Mouse (Mus musculus): ENCODE data around the gene Dnajc11. TPM values are rescaled to one million over a fixed set of nuclear protein-coding genes. Genes with fewer than 3 reads are reported as not detected.
A peak's percentile ranks its signal among the peaks of the same experiment; 100 is the strongest.

Dnajc11 gene
- 57.7 and 63.8 TPM in 2 replicates for polyA plus RNA-seq (2015; fragmentation: Nextera tagmentation; extraction: Ambion mirVana)

DNA sequence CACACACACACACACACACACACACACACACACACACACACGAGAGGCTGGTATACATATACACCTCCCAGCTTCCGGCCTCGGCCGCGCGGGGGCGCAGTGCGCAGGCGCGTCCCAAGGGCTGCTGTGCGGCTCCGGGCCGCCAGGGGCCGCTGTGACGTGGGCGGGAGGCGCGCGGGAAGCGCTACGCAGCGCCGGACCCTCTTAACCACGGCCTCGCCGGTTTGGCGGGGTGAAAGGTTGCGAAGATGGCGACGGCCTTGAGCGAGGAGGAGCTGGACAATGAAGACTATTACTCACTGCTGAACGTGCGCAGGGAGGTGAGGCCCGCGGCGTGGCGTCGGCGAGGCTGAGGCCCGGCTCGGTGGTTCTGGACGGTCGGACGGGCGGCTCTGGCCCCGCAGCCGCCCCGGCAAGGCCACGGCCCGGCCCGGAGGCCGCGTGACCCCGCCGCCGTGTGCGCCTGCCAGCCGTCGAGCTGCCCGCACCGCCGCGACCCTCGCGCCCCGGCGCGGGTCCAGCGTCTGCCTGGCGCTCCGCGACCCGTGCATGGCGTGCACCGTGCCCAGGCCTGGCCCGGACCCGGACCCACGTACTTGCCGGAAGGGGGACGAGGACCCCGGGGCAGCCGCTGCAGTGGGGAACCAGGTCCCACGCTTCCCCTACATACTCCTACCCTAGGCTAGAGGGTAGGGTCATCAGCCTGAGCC lies at the start of gene Dnajc11:
TSS of gene Dnajc11 (plus strand) at position 187 of the 710 bp plus-strand sequence.
- Histone ChIP-seq H3K9me3 (replicated peaks; ENCODE audit: control insufficient read depth, low read length) (no peaks in the 10 kb centered on the region; the same call in 1 of the 2 replicates), H3K27me3 (ENCODE audit: control insufficient read depth, insufficient read depth, low read length) (no peaks in the 10 kb centered on the region), H3K4me3 (ENCODE audit: low read length) (peak within 1 kb of the TSS; percentile 100), H3K9ac (ENCODE audit: low read length) (peak within 1 kb of the TSS; percentile 98), H3K4me1 (ENCODE audit: control insufficient read depth, insufficient read depth, low read length) (peaks cover 20% of the 10 kb centered on the region), H3K27ac (ENCODE audit: low read length) (peak within 1 kb of the TSS; percentile 61; the same call in 1 of the 2 replicates), H3K36me3 (ENCODE audit: control insufficient read depth, insufficient read depth) (no peaks in the 10 kb centered on the region), H3K4me2 (ENCODE audit: low read depth, low read length) (peak within 1 kb of the TSS; percentile 83)
- peak; percentile 87 for ATAC-seq (replicated peaks; ENCODE audit: extremely low read depth, insufficient read depth, low FRiP score)
- WGBS = under 1% methylated on average over 55 of the region's 83 CpGs

- no peaks in the 10 kb centered on the region for H3K27me3 ChIP-seq (ENCODE audit: control insufficient read depth, insufficient read depth, low read length)
- H3K9ac ChIP-seq (ENCODE audit: low read length) = no peak overlapping the region
- no peaks in the 10 kb centered on the region for H3K4me1 ChIP-seq (ENCODE audit: control insufficient read depth, insufficient read depth, low read length)
- no peak for ATAC-seq (replicated peaks; ENCODE audit: extremely low read depth, insufficient read depth, low FRiP score)
- no peaks in the 10 kb centered on the region for H3K36me3 ChIP-seq (ENCODE audit: control insufficient read depth, insufficient read depth)
- no peak overlapping the region for H3K27ac ChIP-seq (ENCODE audit: low read length)
- no peaks in the 10 kb centered on the region for H3K9me3 ChIP-seq (replicated peaks; ENCODE audit: control insufficient read depth, low read length)
- 72% methylated on average over 6 of the region's 6 CpGs for WGBS
- no peak overlapping the region for H3K4me2 ChIP-seq (ENCODE audit: low read depth, low read length)
- H3K4me3 ChIP-seq (ENCODE audit: low read length) = no peak overlapping the region
These were observed 40.2 kb upstream of the Dnajc11 start for GRCm38 (mm10) chr4:151893241-151893640.

GRCm38 (mm10) chr4:151894926-151895325 lies 38.6 kb upstream of the Dnajc11 start:
- no peak overlapping the region for H3K4me2 ChIP-seq (ENCODE audit: low read depth, low read length)
- peaks cover 4% of the 10 kb centered on the region; the same call in 1 of the 2 replicates for H3K9me3 ChIP-seq (replicated peaks; ENCODE audit: control insufficient read depth, low read length)
- no peak overlapping the region for H3K27ac ChIP-seq (ENCODE audit: low read length)
- ATAC-seq (replicated peaks; ENCODE audit: extremely low read depth, insufficient read depth, low FRiP score) = no peak
- H3K4me1 ChIP-seq (ENCODE audit: control insufficient read depth, insufficient read depth, low read length) = no peaks in the 10 kb centered on the region
- H3K36me3 ChIP-seq (ENCODE audit: control insufficient read depth, insufficient read depth) = no peaks in the 10 kb centered on the region
- H3K4me3 ChIP-seq (ENCODE audit: low read length) = no peak overlapping the region
- H3K27me3 ChIP-seq (ENCODE audit: control insufficient read depth, insufficient read depth, low read length) = no peaks in the 10 kb centered on the region
- no peak overlapping the region for H3K9ac ChIP-seq (ENCODE audit: low read length)
- WGBS = 89% methylated on average over 12 of the region's 12 CpGs

- Histone ChIP-seq H3K4me1 (ENCODE audit: control insufficient read depth, insufficient read depth, low read length) (no peaks in the 10 kb centered on the region), H3K9ac (ENCODE audit: low read length) (no peak overlapping the region), H3K27ac (ENCODE audit: low read length) (no peak overlapping the region), H3K36me3 (ENCODE audit: control insufficient read depth, insufficient read depth) (no peaks in the 10 kb centered on the region), H3K27me3 (ENCODE audit: control insufficient read depth, insufficient read depth, low read length) (no peaks in the 10 kb centered on the region), H3K9me3 (replicated peaks; ENCODE audit: control insufficient read depth, low read length) (peaks cover 7% of the 10 kb centered on the region; the same call in 1 of the 2 replicates), H3K4me2 (ENCODE audit: low read depth, low read length) (no peak overlapping the region), H3K4me3 (ENCODE audit: low read length) (no peak overlapping the region)
- no peak for ATAC-seq (replicated peaks; ENCODE audit: extremely low read depth, insufficient read depth, low FRiP score)
- WGBS = 86% methylated on average over 7 of the region's 7 CpGs
These were observed 37.9 kb upstream of the Dnajc11 start for GRCm38 (mm10) chr4:151895624-151896023.

DNA sequence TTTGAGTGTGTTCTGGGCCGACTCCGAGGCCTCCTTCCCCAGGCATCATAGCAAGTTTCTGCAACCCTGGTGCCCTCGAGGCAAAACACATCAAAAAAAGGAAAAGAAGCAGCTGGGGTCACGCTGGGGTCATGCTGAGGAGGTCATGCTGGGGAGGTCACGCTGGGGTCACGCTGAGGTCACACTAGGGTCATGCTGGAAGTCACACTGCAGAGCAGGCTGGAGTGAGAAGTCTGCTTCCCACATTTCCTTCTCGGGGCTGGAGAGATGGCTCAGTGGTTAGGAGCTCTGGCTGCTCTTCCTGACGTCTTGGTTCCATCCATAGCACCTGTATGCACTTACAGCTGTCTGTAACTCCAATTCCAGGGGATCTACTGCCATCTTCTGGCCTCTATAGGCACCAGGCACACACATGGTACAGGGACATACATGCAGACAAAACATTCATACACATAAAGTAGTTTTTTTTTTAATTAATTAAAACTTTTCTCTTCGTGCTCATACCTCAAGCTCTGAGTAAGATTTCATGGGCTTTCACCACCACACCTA lies 36.3 kb upstream of the Dnajc11 start:
- 69% methylated on average over 9 of the region's 9 CpGs for WGBS
- no peak overlapping the region for H3K9ac ChIP-seq (ENCODE audit: low read length)
- no peaks in the 10 kb centered on the region for H3K27me3 ChIP-seq (ENCODE audit: control insufficient read depth, insufficient read depth, low read length)
- H3K4me3 ChIP-seq (ENCODE audit: low read length) = no peak overlapping the region
- H3K27ac ChIP-seq (ENCODE audit: low read length) = no peak overlapping the region
- no peak for ATAC-seq (replicated peaks; ENCODE audit: extremely low read depth, insufficient read depth, low FRiP score)
- no peaks in the 10 kb centered on the region for H3K4me1 ChIP-seq (ENCODE audit: control insufficient read depth, insufficient read depth, low read length)
- no peaks in the 10 kb centered on the region for H3K36me3 ChIP-seq (ENCODE audit: control insufficient read depth, insufficient read depth)
- H3K4me2 ChIP-seq (ENCODE audit: low read depth, low read length) = no peak overlapping the region
- H3K9me3 ChIP-seq (replicated peaks; ENCODE audit: control insufficient read depth, low read length) = peaks cover 7% of the 10 kb centered on the region; the same call in 1 of the 2 replicates

DNA sequence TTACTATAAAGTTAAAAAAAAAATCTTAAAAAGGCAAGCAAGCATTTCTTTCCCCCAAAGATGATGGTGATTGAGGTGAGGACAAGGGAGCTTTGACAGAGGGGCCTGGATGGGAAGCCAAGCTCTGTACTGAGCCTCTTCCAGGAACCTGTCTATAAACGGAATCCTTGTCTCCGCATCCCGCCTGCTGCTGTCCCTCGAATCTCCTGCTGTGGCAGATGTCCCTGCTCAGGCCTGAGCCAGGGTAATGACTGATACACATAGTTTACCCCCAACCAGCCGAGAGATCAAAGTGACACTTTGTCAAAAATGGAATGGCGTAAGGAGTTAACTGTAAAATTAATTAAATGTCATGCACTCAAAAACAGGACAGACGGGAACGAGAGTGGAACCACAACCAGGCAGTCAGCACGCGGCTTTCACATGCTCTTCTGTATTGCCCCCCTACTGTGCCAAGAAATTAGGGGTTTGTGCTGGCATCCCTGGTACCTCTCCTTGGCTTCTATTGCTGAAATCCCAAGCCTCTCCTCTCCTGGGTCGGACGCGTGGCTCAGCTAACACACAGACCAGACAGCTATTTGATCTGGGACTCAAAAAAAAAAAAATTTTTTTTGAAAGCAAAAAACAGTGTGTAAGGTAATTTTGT lies 34.8 kb upstream of the Dnajc11 start:
- 55% methylated on average over 13 of the region's 13 CpGs for WGBS
- H3K4me1 ChIP-seq (ENCODE audit: control insufficient read depth, insufficient read depth, low read length) = peaks cover 13% of the 10 kb centered on the region
- no peak overlapping the region for H3K9ac ChIP-seq (ENCODE audit: low read length)
- H3K9me3 ChIP-seq (replicated peaks; ENCODE audit: control insufficient read depth, low read length) = peaks cover 7% of the 10 kb centered on the region; the same call in 1 of the 2 replicates
- no peaks in the 10 kb centered on the region for H3K36me3 ChIP-seq (ENCODE audit: control insufficient read depth, insufficient read depth)
- no peak overlapping the region for H3K4me2 ChIP-seq (ENCODE audit: low read depth, low read length)
- H3K4me3 ChIP-seq (ENCODE audit: low read length) = no peak overlapping the region
- H3K27me3 ChIP-seq (ENCODE audit: control insufficient read depth, insufficient read depth, low read length) = no peaks in the 10 kb centered on the region
- no peak overlapping the region for H3K27ac ChIP-seq (ENCODE audit: low read length)
- ATAC-seq (replicated peaks; ENCODE audit: extremely low read depth, insufficient read depth, low FRiP score) = no peak

- ATAC-seq (replicated peaks; ENCODE audit: extremely low read depth, insufficient read depth, low FRiP score) = no peak
- WGBS = 69% methylated on average over 11 of the region's 11 CpGs
- H3K9me3 ChIP-seq (replicated peaks; ENCODE audit: control insufficient read depth, low read length) = peaks cover 7% of the 10 kb centered on the region; the same call in 1 of the 2 replicates
These were observed 33.6 kb upstream of the Dnajc11 start for GRCm38 (mm10) chr4:151899707-151900384.

GRCm38 (mm10) chr4:151900735-151901134 lies 32.8 kb upstream of the Dnajc11 start:
- H3K27me3 ChIP-seq (ENCODE audit: control insufficient read depth, insufficient read depth, low read length) = no peaks in the 10 kb centered on the region
- H3K4me2 ChIP-seq (ENCODE audit: low read depth, low read length) = no peak overlapping the region
- H3K27ac ChIP-seq (ENCODE audit: low read length) = no peak overlapping the region
- H3K9ac ChIP-seq (ENCODE audit: low read length) = no peak overlapping the region
- 71% methylated on average over 6 of the region's 6 CpGs for WGBS
- H3K4me3 ChIP-seq (ENCODE audit: low read length) = no peak overlapping the region
- H3K36me3 ChIP-seq (ENCODE audit: control insufficient read depth, insufficient read depth) = no peaks in the 10 kb centered on the region
- peaks cover 7% of the 10 kb centered on the region; the same call in 1 of the 2 replicates for H3K9me3 ChIP-seq (replicated peaks; ENCODE audit: control insufficient read depth, low read length)
- no peak for ATAC-seq (replicated peaks; ENCODE audit: extremely low read depth, insufficient read depth, low FRiP score)
- peaks cover 22% of the 10 kb centered on the region for H3K4me1 ChIP-seq (ENCODE audit: control insufficient read depth, insufficient read depth, low read length)

More at GRCm38 (mm10) chr4:151899707-151900384, 33.6 kb upstream of the Dnajc11 start:
- Histone ChIP-seq H3K4me3 (ENCODE audit: low read length) (no peak overlapping the region), H3K27me3 (ENCODE audit: control insufficient read depth, insufficient read depth, low read length) (no peaks in the 10 kb centered on the region), H3K27ac (ENCODE audit: low read length) (no peak overlapping the region), H3K4me1 (ENCODE audit: control insufficient read depth, insufficient read depth, low read length) (peaks cover 22% of the 10 kb centered on the region), H3K36me3 (ENCODE audit: control insufficient read depth, insufficient read depth) (no peaks in the 10 kb centered on the region), H3K9ac (ENCODE audit: low read length) (no peak overlapping the region), H3K4me2 (ENCODE audit: low read depth, low read length) (no peak overlapping the region)

Data from heart, embryonic 16.5 days (tissue).